Mouse (Mus musculus): ENCODE data around the gene Tnrc6c. TPM values are rescaled to one million over a fixed set of nuclear protein-coding genes. Genes with fewer than 3 reads are reported as not detected.

Gene Tnrc6c
- polyA plus RNA-seq, 1 experiment from 2014 or later = 6.6 TPM

GRCm38 (mm10) chr11:117676649-117677048 lies 22.6 kb downstream of the Tnrc6c start:
- Histone ChIP-seq H3K9me3 (replicated peaks) (no peaks in the 10 kb centered on the region), H3K27me3 (no peaks in the 10 kb centered on the region), H3K4me1 (replicated peaks) (peaks cover 28% of the 10 kb centered on the region), H3K4me2 (no peak overlapping the region; the same call in 1 of the 2 replicates), H3K4me3 (no peak overlapping the region), H3K36me3 (no peaks in the 10 kb centered on the region), H3K27ac (peak overlapping the region; percentile 77), H3K9ac (no peak overlapping the region)
- no peak for ATAC-seq (replicated peaks; ENCODE audit: insufficient number of reproducible peaks, insufficient read depth, low FRiP score, low read depth)
- 25% methylated on average over 2 of the region's 2 CpGs for WGBS

- Histone ChIP-seq H3K4me3 (no peak overlapping the region), H3K4me2 (no peak overlapping the region), H3K9ac (no peak overlapping the region), H3K4me1 (replicated peaks) (peaks cover 28% of the 10 kb centered on the region), H3K27ac (peak overlapping the region; percentile 77), H3K27me3 (no peaks in the 10 kb centered on the region), H3K36me3 (no peaks in the 10 kb centered on the region), H3K9me3 (replicated peaks) (no peaks in the 10 kb centered on the region)
- ATAC-seq (replicated peaks; ENCODE audit: insufficient number of reproducible peaks, insufficient read depth, low FRiP score, low read depth) = no peak
- 46% methylated on average over 3 of the region's 3 CpGs for WGBS
Observed at GRCm38 (mm10) chr11:117677111-117677510, 23.0 kb downstream of the Tnrc6c start.

DNA sequence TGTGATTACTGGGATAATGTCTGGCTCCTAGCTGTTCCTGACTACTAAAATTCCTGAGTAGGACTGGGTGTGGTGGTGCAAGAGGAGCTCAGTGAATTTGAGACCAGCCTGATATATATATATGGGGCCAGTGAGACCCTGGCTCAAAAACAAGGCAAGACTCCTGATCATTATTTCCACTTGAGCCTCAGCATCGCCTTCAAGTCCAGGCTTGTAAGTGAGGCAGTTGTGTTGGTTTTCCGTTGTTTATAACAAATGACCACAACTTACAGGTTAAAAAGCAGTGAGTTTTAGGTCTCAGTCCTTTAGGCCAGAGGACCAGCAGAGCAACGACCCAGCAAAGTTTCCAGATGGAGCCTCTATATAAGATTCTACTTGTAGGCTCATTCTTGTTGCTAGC lies 23.5 kb downstream of the Tnrc6c start:
- H3K27ac ChIP-seq = peak overlapping the region; percentile 77; the same call in 1 of the 2 replicates
- H3K9ac ChIP-seq = no peak overlapping the region
- WGBS = 86% methylated on average over 3 of the region's 3 CpGs
- H3K36me3 ChIP-seq = no peaks in the 10 kb centered on the region
- H3K9me3 ChIP-seq (replicated peaks) = no peaks in the 10 kb centered on the region
- no peak overlapping the region for H3K4me3 ChIP-seq
- no peaks in the 10 kb centered on the region for H3K27me3 ChIP-seq
- ATAC-seq (replicated peaks; ENCODE audit: insufficient number of reproducible peaks, insufficient read depth, low FRiP score, low read depth) = no peak
- H3K4me1 ChIP-seq (replicated peaks) = peaks cover 33% of the 10 kb centered on the region
- no peak overlapping the region for H3K4me2 ChIP-seq

DNA sequence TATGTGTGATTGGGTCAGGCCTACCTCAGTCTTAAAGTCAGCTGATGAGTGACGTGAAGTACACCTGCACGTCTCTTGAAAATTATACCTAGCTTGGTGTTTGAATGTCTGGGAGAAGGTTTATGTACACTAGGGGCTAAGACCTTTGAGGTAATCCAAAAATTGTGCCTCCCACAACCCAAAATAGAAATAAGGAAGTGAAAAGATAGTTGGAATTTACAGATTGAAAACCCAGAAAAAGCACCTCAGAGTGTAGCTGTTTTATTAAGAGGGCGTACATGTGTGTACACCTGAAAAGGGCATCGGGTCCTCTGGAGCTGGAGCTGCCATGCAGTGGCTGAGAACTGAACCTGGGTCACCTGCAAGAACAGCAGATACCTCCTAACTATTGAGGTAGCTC lies 24.1 kb downstream of the Tnrc6c start:
- Histone ChIP-seq H3K36me3 (no peaks in the 10 kb centered on the region), H3K27me3 (no peaks in the 10 kb centered on the region), H3K9me3 (replicated peaks) (no peaks in the 10 kb centered on the region), H3K4me1 (replicated peaks) (peaks cover 37% of the 10 kb centered on the region), H3K9ac (no peak overlapping the region), H3K4me2 (no peak overlapping the region), H3K4me3 (no peak overlapping the region), H3K27ac (no peak overlapping the region)
- WGBS = 89% methylated on average over 4 of the region's 4 CpGs
- no peak for ATAC-seq (replicated peaks; ENCODE audit: insufficient number of reproducible peaks, insufficient read depth, low FRiP score, low read depth)

- no peaks in the 10 kb centered on the region for H3K27me3 ChIP-seq
- H3K27ac ChIP-seq = no peak overlapping the region
- no peaks in the 10 kb centered on the region for H3K9me3 ChIP-seq (replicated peaks)
- no peak for ATAC-seq (replicated peaks; ENCODE audit: insufficient number of reproducible peaks, insufficient read depth, low FRiP score, low read depth)
- H3K9ac ChIP-seq = no peak overlapping the region
- H3K4me3 ChIP-seq = no peak overlapping the region
- 40% methylated on average over 2 of the region's 2 CpGs for WGBS
- no peak overlapping the region for H3K4me2 ChIP-seq
- H3K36me3 ChIP-seq = no peaks in the 10 kb centered on the region
- H3K4me1 ChIP-seq (replicated peaks) = peaks cover 37% of the 10 kb centered on the region
Observed at GRCm38 (mm10) chr11:117678740-117679139, 24.7 kb downstream of the Tnrc6c start.

- Histone ChIP-seq H3K27me3 (no peaks in the 10 kb centered on the region), H3K9ac (no peak overlapping the region), H3K27ac (no peak overlapping the region), H3K36me3 (no peaks in the 10 kb centered on the region), H3K9me3 (replicated peaks) (no peaks in the 10 kb centered on the region), H3K4me3 (no peak overlapping the region), H3K4me2 (no peak overlapping the region), H3K4me1 (replicated peaks) (peaks cover 50% of the 10 kb centered on the region)
- WGBS = 37% methylated on average over 5 of the region's 5 CpGs
- ATAC-seq (replicated peaks; ENCODE audit: insufficient number of reproducible peaks, insufficient read depth, low FRiP score, low read depth) = no peak
Observed at GRCm38 (mm10) chr11:117684640-117685039, 30.6 kb downstream of the Tnrc6c start.

GRCm38 (mm10) chr11:117685461-117685860 lies 31.4 kb downstream of the Tnrc6c start:
- WGBS = 53% methylated on average over 3 of the region's 3 CpGs
- no peak overlapping the region for H3K27ac ChIP-seq
- no peak overlapping the region for H3K4me3 ChIP-seq
- H3K36me3 ChIP-seq = no peaks in the 10 kb centered on the region
- H3K9me3 ChIP-seq (replicated peaks) = no peaks in the 10 kb centered on the region
- H3K4me1 ChIP-seq (replicated peaks) = peaks cover 50% of the 10 kb centered on the region
- H3K27me3 ChIP-seq = no peaks in the 10 kb centered on the region
- ATAC-seq (replicated peaks; ENCODE audit: insufficient number of reproducible peaks, insufficient read depth, low FRiP score, low read depth) = no peak
- H3K9ac ChIP-seq = no peak overlapping the region
- H3K4me2 ChIP-seq = no peak overlapping the region

DNA sequence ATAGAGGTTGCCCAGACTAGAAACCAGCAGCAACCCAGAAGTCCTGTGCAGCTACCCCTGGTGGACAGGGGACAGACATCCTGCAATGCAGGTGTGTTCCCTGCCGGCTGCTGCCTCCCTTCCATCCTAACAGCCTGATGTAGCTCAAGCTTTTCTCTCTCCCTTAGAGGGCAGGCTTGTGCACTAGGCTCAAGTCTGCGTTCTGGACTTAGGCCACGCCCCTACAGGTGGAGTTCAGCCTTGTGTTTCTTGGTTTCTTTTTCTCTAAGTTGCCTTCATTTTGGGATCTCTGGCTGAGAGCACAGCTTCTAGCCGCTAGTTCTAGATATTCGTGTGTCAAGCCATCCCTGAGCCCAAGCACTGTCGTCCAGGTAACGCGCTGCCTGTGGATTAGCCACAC lies 31.9 kb downstream of the Tnrc6c start:
- H3K9me3 ChIP-seq (replicated peaks) = no peaks in the 10 kb centered on the region
- H3K4me2 ChIP-seq = no peak overlapping the region
- no peaks in the 10 kb centered on the region for H3K36me3 ChIP-seq
- WGBS = 65% methylated on average over 8 of the region's 8 CpGs
- no peak overlapping the region for H3K4me3 ChIP-seq
- H3K9ac ChIP-seq = no peak overlapping the region
- H3K27me3 ChIP-seq = no peaks in the 10 kb centered on the region
- H3K4me1 ChIP-seq (replicated peaks) = peaks cover 50% of the 10 kb centered on the region
- ATAC-seq (replicated peaks; ENCODE audit: insufficient number of reproducible peaks, insufficient read depth, low FRiP score, low read depth) = no peak
- H3K27ac ChIP-seq = no peak overlapping the region

GRCm38 (mm10) chr11:117688603-117689002 lies 34.5 kb downstream of the Tnrc6c start:
- Histone ChIP-seq H3K4me2 (no peak overlapping the region), H3K4me1 (replicated peaks) (peaks cover 56% of the 10 kb centered on the region), H3K4me3 (no peak overlapping the region), H3K27me3 (no peaks in the 10 kb centered on the region), H3K9ac (no peak overlapping the region), H3K9me3 (replicated peaks) (no peaks in the 10 kb centered on the region), H3K36me3 (no peaks in the 10 kb centered on the region), H3K27ac (no peak overlapping the region)
- WGBS = 50% methylated on average over 2 of the region's 2 CpGs
- ATAC-seq (replicated peaks; ENCODE audit: insufficient number of reproducible peaks, insufficient read depth, low FRiP score, low read depth) = no peak

GRCm38 (mm10) chr11:117691311-117691710 lies 37.2 kb downstream of the Tnrc6c start:
- Histone ChIP-seq H3K9me3 (replicated peaks) (no peaks in the 10 kb centered on the region), H3K27me3 (no peaks in the 10 kb centered on the region), H3K36me3 (no peaks in the 10 kb centered on the region), H3K9ac (no peak overlapping the region), H3K4me2 (no peak overlapping the region), H3K4me3 (no peak overlapping the region), H3K4me1 (replicated peaks) (peaks cover 54% of the 10 kb centered on the region), H3K27ac (no peak overlapping the region)
- no peak for ATAC-seq (replicated peaks; ENCODE audit: insufficient number of reproducible peaks, insufficient read depth, low FRiP score, low read depth)

GRCm38 (mm10) chr11:117694050-117694449 lies 40.0 kb downstream of the Tnrc6c start:
- Histone ChIP-seq H3K4me3 (no peak overlapping the region), H3K36me3 (no peaks in the 10 kb centered on the region), H3K4me2 (no peak overlapping the region), H3K4me1 (replicated peaks) (peaks cover 37% of the 10 kb centered on the region), H3K27ac (peak overlapping the region; percentile 41; the same call in 1 of the 2 replicates), H3K27me3 (no peaks in the 10 kb centered on the region), H3K9me3 (replicated peaks) (no peaks in the 10 kb centered on the region), H3K9ac (no peak overlapping the region)
- no peak for ATAC-seq (replicated peaks; ENCODE audit: insufficient number of reproducible peaks, insufficient read depth, low FRiP score, low read depth)
- WGBS = 56% methylated on average over 5 of the region's 5 CpGs

DNA sequence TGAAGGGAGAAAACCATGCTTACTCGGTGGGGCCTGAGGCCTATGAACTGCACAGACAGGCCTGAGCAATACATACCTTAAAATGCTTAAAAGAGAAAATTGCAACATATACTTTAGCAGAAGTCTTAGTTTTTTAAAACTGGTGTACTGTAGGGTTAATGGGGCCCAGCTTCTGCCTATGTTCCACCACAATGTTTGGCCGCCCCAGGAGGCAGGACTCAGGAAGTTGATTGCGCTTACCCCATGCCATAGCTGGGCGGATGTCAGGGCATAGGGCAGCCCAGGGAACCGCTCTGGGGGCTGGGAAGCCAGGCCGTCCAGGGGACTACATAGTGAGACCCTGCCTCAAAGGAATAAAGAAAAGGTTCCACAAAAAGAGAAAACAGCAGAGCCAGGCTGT lies 42.5 kb downstream of the Tnrc6c start:
- Histone ChIP-seq H3K27me3 (no peaks in the 10 kb centered on the region), H3K9me3 (replicated peaks) (no peaks in the 10 kb centered on the region), H3K4me1 (replicated peaks) (peaks cover 35% of the 10 kb centered on the region), H3K4me3 (no peak overlapping the region), H3K36me3 (no peaks in the 10 kb centered on the region), H3K27ac (no peak overlapping the region), H3K4me2 (no peak overlapping the region), H3K9ac (no peak overlapping the region)
- WGBS = 64% methylated on average over 6 of the region's 6 CpGs
- no peak for ATAC-seq (replicated peaks; ENCODE audit: insufficient number of reproducible peaks, insufficient read depth, low FRiP score, low read depth)
